Mouse (Mus musculus): ENCODE results near the gene Cstf3. TPM values are rescaled to one million over a fixed set of nuclear protein-coding genes. Genes with fewer than 3 reads are reported as not detected.

Gene Cstf3
- total RNA-seq, 1 experiment from 2014 or later = 39.6 TPM

DNA sequence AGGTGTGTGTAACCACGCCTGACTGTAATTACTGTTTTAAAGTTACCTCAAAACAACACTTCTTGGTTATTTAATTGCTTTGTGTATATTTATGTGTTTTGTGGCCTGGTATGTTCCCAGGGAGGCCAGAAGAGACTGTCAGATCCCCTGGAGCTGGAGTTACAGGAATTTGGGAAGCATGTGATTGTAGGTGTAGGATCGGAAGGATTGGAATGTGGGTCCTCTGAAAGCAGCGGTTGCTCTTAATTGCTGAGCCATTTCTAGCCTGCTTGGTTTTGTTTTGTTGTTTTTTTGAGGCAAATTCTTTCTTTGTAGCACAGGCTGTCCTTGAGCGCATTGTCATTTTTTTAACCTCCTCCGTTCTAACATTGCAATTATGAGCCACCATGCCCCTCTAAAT, 14.4 kb downstream of the Cstf3 start:
- no peak for DNase-seq

DNA sequence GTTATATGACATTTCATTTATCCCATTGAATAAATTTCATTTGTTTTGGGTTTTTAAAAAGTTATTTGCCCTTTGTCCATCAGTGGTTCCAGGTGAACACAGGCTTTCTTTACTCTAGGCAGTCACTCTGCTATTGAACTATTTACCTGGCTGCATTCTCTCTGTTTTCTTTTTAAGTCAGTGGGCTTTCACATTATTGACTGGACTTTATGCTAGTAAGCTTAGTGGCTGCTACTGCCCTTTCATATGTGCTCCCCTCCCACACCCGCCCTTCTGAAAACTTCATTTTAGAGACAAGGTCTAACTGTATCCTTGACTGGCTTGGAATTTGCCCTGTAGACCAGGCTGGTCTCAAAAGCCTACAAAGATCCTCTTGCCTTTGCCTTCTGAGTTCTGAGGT, 15.2 kb downstream of the Cstf3 start:
- no peak for DNase-seq

DNA sequence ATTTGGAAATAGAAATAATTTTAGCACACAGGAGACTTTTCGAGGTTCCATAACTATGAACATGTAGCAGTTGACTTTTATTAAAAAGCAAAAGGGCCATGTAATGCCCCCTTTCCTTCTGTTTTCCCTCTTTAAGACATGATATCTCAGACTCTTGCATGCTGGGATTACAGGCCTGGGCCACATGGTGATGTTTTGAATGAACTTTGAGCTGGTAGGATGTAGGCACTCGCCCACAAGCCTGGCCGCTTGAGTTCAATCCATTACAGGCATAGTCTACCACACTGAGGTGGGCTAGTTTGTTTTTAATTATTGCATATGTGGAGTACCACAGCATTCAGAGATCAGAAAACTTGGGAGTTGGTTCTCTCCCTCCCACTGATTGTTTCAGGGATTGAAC, 24.5 kb downstream of the Cstf3 start:
- no peak for DNase-seq

DNA sequence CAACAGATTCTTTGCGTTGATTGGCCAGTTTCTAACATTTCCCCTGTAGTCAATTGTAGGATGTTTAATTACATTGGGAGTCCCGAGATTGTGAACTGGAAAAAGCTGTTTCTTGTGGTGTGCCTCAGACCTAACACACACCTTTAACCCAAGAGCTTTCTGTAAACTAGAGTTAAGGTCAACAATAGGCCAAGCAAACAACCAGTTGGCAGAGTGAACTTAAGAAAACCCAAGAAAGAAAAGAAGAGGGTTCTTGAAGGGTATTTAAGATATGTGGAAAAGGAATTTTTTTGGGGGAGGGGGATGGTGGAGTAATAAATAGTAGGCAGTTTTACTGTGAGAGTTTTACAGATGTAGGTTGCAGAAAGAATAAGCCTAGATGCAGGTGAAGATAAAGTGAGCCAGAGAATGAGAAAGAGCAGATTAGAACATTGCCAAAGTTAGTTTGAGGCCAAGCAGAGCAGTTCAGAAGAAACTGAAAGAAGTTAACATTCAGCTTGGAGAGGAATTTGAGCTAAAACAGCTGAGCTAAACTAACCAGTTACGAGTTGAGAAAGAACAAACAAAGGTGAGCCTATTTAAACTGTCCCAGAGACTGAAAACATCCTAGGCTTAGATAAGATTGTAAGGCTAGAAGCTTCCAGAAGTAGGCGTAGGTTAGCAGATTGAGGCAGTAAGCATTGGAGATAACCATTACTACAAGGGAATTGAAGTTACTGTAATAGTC, 25.8 kb downstream of the Cstf3 start:
- DNase-seq = no peak

DNA sequence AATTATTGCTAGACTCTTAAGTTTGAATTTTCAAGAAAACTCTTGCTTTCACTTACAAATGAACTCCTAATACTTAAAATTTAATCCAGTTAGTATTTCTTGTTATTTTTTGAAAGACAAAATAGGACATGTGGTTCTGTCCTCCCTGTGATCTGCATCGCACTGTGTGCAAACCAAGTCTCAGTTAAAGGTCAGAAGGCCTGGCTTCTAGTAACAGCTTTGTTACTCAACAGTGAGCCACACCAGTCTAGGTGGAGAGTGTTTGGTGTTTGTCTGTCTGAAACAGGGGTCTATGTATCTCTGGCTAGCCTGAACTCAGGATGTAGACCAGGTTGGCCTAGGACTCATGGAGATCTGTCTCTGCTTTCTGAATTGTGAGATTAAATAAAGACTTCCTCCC, 68.3 kb downstream of the Cstf3 start:
- DNase-seq = no peak

DNA sequence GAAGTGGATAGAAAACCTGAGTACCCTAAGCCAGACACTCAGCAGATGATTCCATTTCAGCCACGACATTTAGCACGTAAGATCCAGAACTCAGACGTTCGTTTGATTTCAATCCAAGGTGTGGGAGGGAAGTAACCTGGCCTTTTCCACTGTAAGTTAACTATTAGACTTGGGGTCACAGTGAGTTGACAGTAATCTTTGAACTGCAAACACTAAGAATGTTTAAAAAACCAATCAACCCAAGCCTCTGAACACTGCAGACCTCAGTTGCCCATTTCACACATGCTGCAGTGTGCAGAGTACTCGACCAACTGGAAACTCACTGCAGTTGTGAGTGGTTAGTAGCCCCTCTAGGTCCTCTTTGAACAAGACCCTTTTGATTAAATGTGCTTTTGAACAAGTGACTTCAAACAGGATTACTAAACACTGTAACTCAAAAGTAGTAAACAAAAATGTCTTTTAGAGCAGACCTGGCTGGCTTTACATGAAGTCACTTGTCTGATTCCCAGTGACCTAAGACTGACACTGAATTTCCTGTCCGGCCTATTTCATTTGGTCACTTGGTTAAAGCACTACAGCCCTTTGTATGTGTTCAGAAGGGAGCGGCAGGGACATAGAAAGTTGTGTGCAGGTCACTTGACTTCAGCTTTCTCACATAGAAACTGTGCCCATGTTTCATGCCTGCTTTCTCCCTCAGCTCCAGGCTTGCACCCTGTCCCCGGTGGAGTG, 73.2 kb downstream of the Cstf3 start:
- no peak for DNase-seq

DNA sequence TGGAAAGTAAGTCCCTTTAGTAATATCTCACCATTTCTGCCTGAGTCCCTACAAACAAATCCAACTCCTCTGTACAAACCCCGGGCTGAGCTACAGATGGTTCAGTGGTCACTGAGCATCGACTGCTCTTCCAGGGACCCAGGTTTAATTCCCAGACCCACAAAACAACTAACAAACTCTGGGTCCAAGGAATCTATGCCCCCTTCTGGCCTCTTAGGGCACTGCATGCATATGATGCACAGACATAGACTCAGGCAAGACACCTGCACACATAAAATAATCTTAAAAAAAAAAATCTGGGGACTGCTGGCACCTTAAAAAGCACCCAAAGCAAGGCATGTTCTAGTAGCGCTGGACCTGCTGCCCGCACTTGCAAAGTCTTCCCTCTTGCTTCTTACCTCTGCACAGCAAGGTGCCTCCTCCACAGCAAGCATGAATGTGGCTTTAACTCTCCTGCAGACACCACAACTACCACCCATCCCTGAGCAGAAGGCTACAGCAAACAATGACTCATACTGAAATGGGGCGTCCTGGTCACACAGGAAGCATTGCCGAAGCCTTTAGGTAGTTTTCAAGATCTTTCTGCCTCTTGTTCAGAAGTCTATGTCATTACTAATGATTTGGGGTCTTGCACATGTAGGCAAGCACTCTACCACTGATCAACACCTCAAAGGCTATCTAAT, 78.9 kb downstream of the Cstf3 start:
- no peak for DNase-seq

DNA sequence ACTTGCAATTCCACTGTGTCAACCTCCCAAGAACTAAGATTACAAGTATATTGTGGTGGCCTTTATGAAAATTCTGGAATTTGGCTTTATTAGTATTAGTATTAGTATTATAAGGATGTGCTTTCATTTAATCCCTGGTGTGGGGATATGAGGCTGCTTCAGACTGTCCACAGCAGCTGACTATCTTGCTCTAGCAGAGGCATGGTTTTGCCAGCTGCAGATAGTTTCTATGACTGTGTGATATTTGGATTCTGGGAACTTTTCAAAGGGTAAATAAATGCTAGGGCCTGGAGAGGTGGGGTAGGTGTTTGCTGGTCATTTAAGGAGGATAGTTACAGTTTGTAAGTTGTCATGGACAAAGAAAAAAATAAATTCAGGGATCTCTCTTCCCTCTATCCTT, 81.4 kb downstream of the Cstf3 start:
- no peak for DNase-seq

DNA sequence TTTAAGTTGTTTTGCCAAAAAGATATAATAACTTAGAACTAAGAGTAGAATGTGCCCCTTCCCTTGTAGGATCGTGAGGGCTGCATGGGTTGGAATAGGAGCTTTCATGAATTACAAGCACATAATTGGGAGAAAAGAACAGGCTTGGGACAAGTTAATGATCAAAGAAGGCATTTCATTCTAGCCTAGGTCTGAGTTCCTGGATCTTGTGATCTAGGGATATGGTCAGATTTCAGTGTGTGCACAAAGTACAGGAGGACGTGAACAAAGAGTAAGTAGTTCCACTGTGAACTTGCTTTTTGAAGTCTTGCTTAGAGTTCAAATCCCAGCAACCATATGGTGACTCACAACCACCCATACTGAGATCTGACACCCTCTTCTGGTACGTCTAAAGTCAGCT, 87.0 kb downstream of the Cstf3 start:
- DNase-seq = no peak

DNA sequence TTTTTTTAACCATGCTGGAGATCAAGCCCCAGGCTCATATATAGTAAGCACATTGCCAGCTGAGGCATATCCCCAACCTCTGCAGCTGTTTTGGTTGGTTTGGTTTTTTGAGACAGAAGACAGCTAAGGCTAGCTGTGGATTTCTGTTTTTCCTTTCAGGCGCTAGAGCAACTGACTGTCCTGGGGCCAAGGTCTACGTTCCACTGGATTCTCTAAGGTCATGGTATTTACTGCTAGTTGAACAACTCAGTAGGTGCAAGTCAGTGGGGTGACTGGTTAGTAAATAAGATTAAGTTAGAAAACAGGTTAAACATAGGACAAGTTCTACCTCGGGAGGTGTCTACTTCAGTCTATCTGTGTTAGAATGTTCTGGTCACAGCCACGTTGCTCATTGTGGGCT, 94.4 kb downstream of the Cstf3 start:
- DNase-seq = no peak

DNA sequence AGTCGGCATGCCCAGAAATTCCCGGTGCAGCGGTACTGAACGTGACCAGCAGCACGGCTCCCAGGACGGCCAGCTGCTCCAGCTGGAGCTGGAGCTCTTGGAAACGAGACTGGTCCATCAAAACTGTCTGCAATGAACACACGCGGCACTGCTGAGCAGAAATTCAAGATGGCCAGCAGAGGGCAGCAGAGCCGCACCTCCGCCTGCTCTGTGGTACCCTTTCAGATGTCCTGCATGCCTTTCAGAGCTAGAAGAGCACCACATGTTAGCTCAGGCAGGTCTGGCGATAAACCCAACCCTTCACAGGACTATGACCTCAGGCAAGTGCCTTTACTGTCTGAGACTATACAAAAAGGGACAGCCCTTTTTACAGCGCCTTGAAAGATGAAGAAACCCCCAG, 95.1 kb downstream of the Cstf3 start:
- peak; percentile 76 for DNase-seq

DNA sequence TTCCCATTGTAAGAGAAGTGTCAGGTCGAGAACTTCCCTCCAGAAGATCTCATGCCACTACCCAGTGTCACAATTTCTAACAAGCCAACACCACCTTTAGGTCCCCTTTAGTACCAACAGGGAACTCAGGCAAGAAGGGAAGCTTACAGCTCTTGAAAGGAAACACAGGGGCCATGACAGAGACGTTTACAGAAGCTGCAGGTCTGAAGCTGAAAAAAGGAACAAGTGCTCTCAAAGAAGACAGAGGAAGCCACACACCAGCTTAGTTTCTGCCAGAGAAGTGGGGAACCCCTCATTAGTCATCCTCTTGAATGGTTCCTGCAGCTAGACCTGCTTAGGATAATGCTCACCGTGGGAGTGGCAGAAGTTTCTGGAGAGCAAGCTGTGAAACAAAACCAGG, 96.9 kb downstream of the Cstf3 start:
- no peak for DNase-seq

DNA sequence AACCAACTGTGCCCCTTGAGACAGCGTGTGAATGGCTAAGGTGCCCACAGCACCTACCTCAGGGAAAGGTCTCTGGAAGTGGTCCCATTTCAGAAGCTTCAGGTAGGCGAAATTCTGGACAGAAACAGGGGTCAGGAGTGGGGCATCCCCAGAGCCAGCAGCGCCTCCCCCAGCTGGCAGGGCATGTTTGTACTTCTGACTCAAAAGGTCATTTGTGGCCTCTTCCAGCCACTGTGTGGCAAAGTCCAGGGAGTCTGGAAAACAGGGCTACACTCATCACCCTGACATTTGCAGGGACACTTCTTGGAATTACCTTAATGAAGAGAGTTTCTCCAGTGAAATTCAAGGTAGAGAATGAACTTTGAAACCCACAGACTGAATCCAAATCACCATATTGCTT, 98.0 kb downstream of the Cstf3 start:
- DNase-seq = no peak

DNA sequence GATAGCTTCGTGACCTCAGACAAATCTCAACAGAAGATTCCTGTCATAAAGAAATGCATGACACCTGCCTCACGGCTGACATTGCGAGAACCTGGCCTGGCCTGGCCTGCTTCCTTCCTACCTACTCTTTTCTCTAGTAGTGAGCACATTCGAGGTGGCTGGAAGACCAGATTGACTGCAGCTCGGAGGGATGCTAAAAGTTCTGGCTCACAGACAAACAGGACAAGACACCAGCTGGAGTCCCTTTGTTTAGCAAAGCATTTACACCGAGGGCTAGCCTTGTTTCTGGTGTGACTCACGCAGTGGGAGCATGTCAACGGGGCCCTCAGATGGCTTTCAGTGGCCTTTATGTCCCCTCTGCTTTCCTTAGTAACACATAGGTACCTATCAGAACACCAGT, 98.4 kb downstream of the Cstf3 start:
- no peak for DNase-seq

DNA sequence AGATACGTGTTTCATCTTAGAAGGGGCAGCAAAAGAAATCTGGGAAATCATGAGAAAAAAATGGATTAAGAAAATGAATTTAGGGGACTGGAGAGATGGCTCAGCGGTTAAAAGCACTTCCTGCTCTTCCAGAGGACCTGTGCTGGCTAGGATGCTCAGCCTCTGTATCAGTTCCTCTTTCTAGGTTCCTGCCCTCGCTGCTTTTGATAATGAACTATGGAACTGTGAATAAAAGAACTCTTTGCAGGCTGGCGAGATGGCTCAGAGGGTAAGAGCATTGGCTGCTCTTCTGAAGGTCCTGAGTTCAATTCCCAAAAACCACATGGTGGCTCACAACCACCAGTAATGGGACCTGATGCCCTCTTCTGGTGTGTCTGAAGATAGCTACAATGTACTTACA, 100.4 kb downstream of the Cstf3 start:
- DNase-seq = no peak

DNA sequence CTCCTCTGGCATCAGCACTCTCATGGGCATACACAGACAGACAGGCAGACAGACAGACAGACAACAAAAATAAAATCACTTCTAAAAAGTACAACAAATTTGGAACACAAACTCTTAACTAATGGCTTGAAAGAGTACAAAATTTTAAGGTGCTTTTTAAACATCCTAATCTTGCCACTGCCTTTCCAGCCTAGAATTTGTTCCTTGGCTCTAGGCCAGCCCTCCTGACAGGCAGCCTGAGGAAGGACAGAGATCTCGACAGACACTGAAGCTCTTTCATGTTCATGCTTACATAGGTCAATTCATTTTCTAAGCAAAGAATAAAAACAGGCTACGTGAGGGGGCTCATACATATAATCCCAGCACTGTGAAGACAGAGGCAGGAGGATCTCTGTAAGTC, 102.2 kb downstream of the Cstf3 start:
- DNase-seq = peak; percentile 25

DNA sequence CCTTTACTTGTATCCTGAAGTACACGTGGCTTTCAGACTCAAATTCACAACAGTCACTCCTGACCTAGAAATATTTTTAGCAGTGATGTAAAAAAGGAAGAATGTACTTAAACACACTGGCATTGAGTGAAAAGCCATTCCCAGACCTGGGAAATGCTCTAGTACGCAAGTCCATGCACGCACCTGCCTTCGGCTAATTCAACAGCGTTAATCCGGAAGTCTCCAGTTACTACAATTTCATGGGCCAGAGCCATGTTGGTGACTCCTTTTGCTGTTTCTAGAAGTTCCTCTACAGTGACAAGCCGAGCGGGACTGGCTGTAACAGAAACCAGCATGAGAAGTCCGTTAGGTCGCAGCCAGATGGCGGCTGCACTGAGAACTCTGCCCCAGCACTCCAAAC, 109.3 kb downstream of the Cstf3 start:
- DNase-seq = no peak

DNA sequence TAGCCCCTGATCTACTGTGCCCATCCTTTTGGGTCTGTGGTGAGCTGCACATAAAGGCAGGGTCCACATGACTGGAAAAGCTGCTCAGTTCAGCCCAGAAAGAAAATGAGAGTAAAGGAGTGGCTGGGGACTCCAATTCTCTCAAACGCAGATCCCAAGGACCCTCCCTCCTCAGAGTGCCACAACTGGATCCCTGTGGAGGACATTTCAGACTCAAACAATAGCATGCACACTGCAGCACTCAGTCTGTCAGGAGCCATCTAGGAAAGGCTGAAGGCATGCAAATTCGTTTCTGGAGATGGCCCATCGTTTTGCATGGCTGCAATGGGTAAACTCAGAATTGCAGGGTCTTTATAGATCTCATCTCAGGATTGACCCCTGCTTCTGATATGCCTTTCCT, 112.8 kb downstream of the Cstf3 start:
- no peak for DNase-seq

DNA sequence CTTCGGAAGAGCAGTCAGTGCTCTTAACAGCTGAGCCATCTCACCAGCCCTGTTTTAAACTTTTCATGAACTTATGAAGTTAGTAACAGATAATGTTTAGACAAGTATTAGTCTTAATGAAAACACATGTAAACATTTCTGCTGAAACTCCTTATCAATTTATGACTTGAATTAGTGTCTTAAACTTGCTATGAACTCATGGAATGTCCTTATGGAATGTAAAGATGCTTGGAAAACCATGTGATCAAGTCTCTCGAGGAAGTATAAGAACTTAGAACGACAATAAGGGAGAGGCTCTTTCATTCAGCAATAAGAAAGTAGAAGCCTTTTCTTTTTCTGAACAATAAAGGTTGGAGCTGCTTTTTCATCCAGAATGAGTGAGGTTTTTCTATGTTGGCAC, 114.0 kb downstream of the Cstf3 start:
- no peak for DNase-seq

DNA sequence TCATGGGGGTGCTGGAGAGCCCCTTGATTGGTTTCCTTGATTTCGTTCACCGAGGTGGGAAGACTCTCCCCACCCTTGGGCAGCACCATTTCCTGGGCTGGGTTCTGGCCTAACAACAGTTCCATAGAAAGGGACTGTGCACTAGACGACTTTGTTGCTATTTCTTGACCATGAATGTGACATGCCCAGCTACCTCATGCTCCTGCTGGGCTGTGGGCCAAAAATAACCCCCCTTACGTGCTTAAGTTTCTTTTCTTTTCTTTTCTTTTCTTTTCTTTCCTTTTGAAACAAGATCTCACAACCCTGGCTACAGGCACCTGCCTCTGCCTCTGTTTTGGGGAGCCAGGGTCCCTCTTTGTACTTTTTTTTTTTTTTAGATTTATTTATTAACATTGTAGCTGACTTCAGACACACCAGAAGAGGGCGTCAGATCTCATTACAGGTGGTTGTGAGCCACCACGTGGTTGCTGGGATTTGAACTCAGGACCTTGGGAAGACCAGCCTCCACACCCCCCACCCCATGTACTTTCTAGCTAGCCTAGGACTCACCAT, 119.5 kb downstream of the Cstf3 start:
- DNase-seq = no peak

DNA sequence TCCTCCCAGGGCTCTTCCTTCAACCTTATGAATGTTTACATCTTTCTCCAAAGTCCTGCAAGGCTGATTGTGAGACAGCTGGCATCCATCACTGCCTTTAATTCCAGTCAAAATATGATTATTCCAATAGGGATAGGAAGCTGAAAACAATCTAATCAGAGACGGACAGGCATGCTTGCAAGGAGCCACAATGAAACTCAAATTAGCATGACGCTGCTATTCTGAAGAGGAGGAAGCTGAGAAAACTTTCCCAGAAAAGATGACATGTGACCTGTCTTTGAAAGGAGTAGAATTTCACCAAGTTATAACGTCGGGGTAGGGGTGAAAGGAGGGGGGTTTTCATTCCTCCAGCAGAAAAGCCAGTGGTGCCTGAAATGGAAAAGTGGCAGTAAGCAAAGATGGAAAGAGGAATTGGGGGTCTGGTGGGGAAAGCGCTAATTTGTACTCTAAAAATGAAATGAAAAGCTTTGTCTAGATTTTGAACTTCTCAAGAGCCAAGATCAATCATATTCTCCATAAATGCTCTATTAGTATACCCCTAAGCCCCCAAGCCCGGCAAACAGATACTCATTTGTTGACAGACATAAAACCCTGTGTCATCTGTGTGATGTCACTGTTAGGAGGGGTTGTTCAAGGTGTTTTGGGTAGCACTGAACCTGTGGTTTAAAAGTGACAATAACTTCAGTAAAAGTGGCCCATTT, 120.5 kb downstream of the Cstf3 start:
- DNase-seq = no peak

DNA sequence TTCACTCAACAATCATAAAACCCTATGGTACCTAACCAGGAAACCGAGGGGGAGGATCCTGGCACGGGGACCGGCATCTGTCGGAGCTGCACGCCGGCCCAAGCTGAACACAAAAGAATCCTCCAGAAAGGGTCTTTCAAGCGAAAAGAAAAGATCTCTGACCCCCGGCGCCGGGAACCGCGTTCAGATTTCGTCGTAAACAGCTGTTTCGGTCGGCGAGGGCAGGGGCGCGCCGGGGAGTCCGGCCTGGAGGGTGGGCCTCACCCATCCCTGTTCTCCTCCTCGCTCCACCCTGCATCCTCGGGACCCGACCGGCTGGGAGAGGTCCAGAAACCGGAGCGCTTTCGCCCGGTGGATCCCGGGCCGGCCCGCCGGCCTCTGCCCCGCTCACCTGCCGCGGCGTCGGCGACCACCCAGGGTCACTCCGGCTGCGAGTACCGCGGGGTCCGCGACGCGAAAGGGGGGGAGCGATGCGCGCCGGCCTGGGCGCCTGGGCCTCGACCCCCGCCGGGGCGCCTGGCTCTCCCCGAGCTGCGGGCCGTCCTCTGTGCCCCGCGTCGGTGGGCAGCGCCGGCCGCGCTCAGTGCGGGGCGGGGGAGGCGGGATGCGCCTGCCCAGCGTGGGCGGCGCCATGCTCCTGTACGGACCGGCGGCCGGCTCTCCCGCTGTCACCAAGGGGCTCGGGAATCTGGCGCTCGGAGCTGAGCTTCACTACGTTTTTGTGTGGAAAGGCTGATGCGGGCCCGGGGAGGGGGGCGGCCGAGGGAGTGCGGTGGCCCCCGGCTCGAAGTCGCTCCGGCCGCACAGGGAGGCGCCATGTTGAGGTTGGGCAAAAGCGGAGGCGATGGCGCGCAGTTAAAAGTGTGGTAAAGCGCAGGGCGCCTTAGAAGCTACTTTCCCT, 121.5 kb downstream of the Cstf3 start, which contains the start of gene Tcp11l1:
Gene Tcp11l1, minus strand, starts transcription at position 585 of the 901 bp plus-strand sequence.
- DNase-seq = peak; percentile 62
